In the genomic region with DNA sequence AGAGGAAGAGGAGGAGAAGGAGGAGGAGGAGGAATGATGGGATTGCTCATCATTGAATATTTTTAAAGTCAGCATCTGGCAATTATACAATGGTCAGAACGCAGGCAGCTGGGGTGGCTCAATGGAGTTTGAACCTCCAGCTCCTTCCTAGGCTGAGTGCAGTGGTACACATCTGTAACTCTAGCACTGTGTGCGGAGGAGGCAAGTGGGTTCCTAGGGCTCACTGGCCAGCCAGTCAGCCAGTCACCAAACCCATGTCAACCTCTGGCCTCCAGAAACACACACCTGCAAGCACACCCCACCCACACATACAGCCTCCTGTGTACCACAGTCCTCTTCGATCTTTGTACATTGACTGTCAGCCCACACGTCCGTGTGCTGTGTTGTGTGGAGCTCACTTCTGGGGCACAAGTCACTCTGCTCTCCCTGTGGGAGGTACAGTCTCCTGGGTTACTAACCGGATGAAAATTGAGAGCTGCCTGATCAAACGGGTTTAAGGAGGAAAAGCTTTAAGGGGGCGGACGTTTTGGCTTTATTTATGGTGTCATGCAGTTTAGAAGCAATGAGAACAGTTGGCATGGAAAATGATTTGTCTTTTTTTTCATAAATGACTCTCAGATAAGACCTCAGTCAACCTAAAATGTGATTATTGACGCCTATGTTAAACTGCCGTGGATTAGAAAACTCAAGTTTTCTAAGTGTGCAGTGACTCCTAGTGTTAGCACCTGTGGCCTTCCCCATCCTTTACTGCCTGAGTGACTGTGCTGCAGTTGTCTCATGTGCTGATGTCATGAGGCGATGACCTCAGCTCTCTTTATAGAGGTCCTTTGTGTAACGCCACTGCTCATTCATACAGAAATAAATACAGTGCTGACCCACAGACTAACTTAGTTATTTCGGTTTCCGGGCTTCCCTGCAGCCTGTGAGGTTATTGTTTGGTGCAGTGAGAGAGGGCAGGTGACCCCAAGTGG, we compare ENCODE assay signal across 9 mouse cellular contexts.
DNase-seq lines count a peak whose midpoint lies in the region; ATAC-seq lines count a peak whose summit lies in the region.
"Had no signal": no experiment of that assay in that cellular context is flagged by ENCODE, and none has a peak within 500 bp of the region (broad histone marks: within the 10 kb centered on the region; RNA-seq: fewer than 3 reads in every experiment).

No protein-coding gene starts in this region.

- peak overlapping the region; percentile 56 for H3K9ac ChIP-seq in heart, embryonic 13.5 days
- no peak overlapping the region for H3K9ac ChIP-seq in liver, embryonic 15.5 days
- H3K9ac ChIP-seq in liver, embryonic 11.5 days (ENCODE audit: low read depth, low read length): no peak overlapping the region
- H3K9ac ChIP-seq in neural tube, embryonic 13.5 days: no peak overlapping the region

- H3K36me3 ChIP-seq in heart, embryonic 13.5 days: peaks cover 4% of the 10 kb centered on the region; the same call in 1 of the 2 replicates
- H3K36me3 ChIP-seq in liver, embryonic 15.5 days (replicated peaks): no peaks in the 10 kb centered on the region
- H3K36me3 ChIP-seq in liver, embryonic 11.5 days (ENCODE audit: control insufficient read depth, insufficient read depth, low read length): no peaks in the 10 kb centered on the region
- H3K36me3 ChIP-seq in neural tube, embryonic 13.5 days: peaks cover 9% of the 10 kb centered on the region

- H3K4me1 ChIP-seq in heart, embryonic 13.5 days: peaks cover 41% of the 10 kb centered on the region
- peaks cover 14% of the 10 kb centered on the region; the same call in 1 of the 2 replicates for H3K4me1 ChIP-seq in liver, embryonic 15.5 days (replicated peaks)
- H3K4me1 ChIP-seq in liver, embryonic 11.5 days (replicated peaks; ENCODE audit: control insufficient read depth, insufficient read depth, low read length): no peaks in the 10 kb centered on the region
- H3K4me1 ChIP-seq in neural tube, embryonic 13.5 days (replicated peaks): peaks cover 36% of the 10 kb centered on the region

- WGBS in heart, embryonic 13.5 days: 65% methylated on average over 15 of the region's 15 CpGs
- WGBS in liver, embryonic 15.5 days (ENCODE audit: insufficient replicate concordance): 68% methylated on average over 15 of the region's 15 CpGs
- 79% methylated on average over 15 of the region's 15 CpGs for WGBS in liver, embryonic 11.5 days
- WGBS in neural tube, embryonic 13.5 days: 53% methylated on average over 15 of the region's 15 CpGs

- no peak overlapping the region for H3K4me3 ChIP-seq in heart, embryonic 13.5 days
- no peak overlapping the region for H3K4me3 ChIP-seq in liver, embryonic 15.5 days (replicated peaks)
- H3K4me3 ChIP-seq in liver, embryonic 11.5 days (ENCODE audit: low read depth, low read length): no peak overlapping the region
- no peak overlapping the region for H3K4me3 ChIP-seq in neural tube, embryonic 13.5 days

- H3K4me2 ChIP-seq in heart, embryonic 13.5 days: no peak overlapping the region
- H3K4me2 ChIP-seq in liver, embryonic 15.5 days: no peak overlapping the region
- H3K4me2 ChIP-seq in liver, embryonic 11.5 days: no peak overlapping the region
- H3K4me2 ChIP-seq in neural tube, embryonic 13.5 days: no peak overlapping the region

- H3K27ac ChIP-seq in heart, embryonic 13.5 days (replicated peaks): peak overlapping the region; percentile 52
- H3K27ac ChIP-seq in liver, embryonic 15.5 days (replicated peaks): no peak overlapping the region
- H3K27ac ChIP-seq in liver, embryonic 11.5 days (ENCODE audit: low read depth, low read length): no peak overlapping the region
- peak overlapping the region; percentile 81; the same call in 1 of the 2 replicates for H3K27ac ChIP-seq in neural tube, embryonic 13.5 days (replicated peaks)

- no peak for DNase-seq in heart, postnatal 36 days
- DNase-seq in liver, embryonic 11.5 days (ENCODE audit: low spot score): no peak
- peak; percentile 47 for DNase-seq in NIH3T3 (ENCODE audit: low read depth)
- no peak for DNase-seq in spleen, postnatal 14 days (ENCODE audit: low spot score in 2 of 2)
- DNase-seq: kidney, adult 11 months had no signal

- no peaks in the 10 kb centered on the region for H3K27me3 ChIP-seq in heart, embryonic 13.5 days (replicated peaks)
- H3K27me3 ChIP-seq in liver, embryonic 15.5 days: no peaks in the 10 kb centered on the region
- H3K27me3 ChIP-seq in liver, embryonic 11.5 days (replicated peaks; ENCODE audit: control insufficient read depth, insufficient read depth, low read length): no peaks in the 10 kb centered on the region
- H3K27me3 ChIP-seq in neural tube, embryonic 13.5 days: no peaks in the 10 kb centered on the region

- intact Hi-C loops in heart, postnatal 36 days (cut with DNase I): no loop called here

- no peak; the same call in 1 of the 2 replicates for ATAC-seq in heart, embryonic 13.5 days (ENCODE audit: extremely low read depth, insufficient number of reproducible peaks, low FRiP score, low TSS enrichment)
- ATAC-seq in liver, embryonic 15.5 days (ENCODE audit: insufficient read depth): peak; percentile 69
- ATAC-seq in liver, embryonic 11.5 days (replicated peaks; ENCODE audit: low FRiP score): no peak
- no peak for ATAC-seq in neural tube, embryonic 13.5 days (ENCODE audit: low read depth)
- ATAC-seq in megakaryocyte-erythroid progenitor cell, adult 5-6 weeks (replicated peaks; ENCODE audit: low FRiP score, low TSS enrichment, poor library complexity, severe bottlenecking): no peak

- no peaks in the 10 kb centered on the region for H3K9me3 ChIP-seq in heart, embryonic 13.5 days
- H3K9me3 ChIP-seq in liver, embryonic 15.5 days (replicated peaks): no peaks in the 10 kb centered on the region
- H3K9me3 ChIP-seq in liver, embryonic 11.5 days (ENCODE audit: control insufficient read depth, low read length): no peaks in the 10 kb centered on the region
- H3K9me3 ChIP-seq in neural tube, embryonic 13.5 days: no peaks in the 10 kb centered on the region

Comparison
In these comparisons a context has a peak if more than half of its experiments do, and no peak if none do; other contexts are left out.
1. H3K27ac ChIP-seq: peak in heart, embryonic 13.5 days (single experiment) and neural tube, embryonic 13.5 days (single experiment); none in liver, embryonic 15.5 days (single experiment) and liver, embryonic 11.5 days (single experiment).